Mouse (Mus musculus) heart, adult 2 months (tissue): ENCODE data around the gene Smad6.

Experiments
- CTCF ChIP-seq: fragments of 200-600 bp; IDR thresholded peaks from 2 replicates; pipeline ENCODE4 v1.8.1; 2022; ENCODE audit warnings: antibody characterized with exemption, mild to moderate bottlenecking, moderate library complexity
- EP300 ChIP-seq: fragments of 200-500 bp; IDR thresholded peaks from 2 replicates; pipeline ENCODE4 v1.6.1; 2011; ENCODE audit warnings: low read depth, low read length, control low read depth; ENCODE audit not compliant: insufficient read depth

- no peak for TF ChIP-seq CTCF
- no peak for TF ChIP-seq EP300
These were observed 32.2 kb downstream of the Smad6 start for GRCm38 (mm10) chr9:63989641-63990040.
